Mouse (Mus musculus): ENCODE data around the gene Pttg1ip. TPM values are rescaled to one million over a fixed set of nuclear protein-coding genes. Genes with fewer than 3 reads are reported as not detected.

Pttg1ip gene
- total RNA-seq (2021): 10 to 100 TPM; 69.2 to 78.2 TPM
- long read RNA-seq, transcript Pttg1ip-201 (6 exons, 2,294 nt): major isoform, 76 of 95 reads
- long read RNA-seq, partial matches to known transcripts: 2 of 95 reads
- long read RNA-seq, other reads (novel, unspliced or antisense): 15 of 95 reads

DNA sequence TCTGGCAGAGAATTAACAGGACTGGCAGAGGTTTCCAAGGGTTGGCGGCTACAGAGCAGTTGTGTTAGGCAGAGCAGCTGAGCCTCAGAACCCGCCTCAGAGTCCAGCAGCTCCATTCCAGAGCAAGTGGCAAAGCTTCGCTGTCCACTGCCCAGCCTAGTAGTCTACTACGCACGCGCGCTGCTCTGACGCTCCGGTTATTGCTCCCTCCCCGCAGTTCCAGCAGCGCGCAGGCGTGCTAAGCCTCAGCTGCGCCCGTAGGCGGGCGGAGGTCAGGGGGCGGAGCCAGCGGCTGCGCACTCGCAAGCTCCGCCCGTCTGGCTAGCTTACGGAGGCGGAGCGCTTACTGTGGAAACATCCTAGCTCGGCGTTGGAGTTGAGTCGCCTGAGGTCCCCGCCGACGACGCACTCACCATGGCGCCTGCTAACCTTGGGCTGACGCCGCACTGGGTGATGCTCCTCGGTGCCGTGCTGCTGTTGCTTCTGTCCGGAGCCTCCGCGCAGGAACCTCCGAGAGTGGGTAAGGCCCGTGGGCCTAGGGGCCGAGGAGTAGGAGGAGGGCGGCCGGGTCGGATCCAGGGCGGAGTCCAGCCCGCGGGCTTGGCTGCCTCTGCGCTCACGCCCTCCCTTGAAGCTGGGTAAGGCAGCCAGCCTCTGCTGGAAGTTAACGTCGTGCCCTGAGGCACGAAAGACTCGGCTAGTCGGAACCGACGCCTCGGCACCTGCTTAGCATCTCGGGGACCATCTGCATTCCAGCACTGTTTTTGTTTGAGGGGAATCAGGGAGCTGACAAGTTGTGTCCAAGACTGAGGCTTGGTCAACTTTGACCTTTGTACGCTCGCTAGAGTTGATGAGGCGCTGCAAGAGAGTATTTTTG lies at the start of gene Pttg1ip:
Pttg1ip (plus strand) TSS at position 313 of the 877 bp plus-strand sequence.
- DNase-seq (ENCODE audit: low spot score in 2 of 2): peak; percentile 96

- no peak for DNase-seq (ENCODE audit: low spot score in 2 of 2)
These were observed 49.5 kb upstream of the Pttg1ip start for GRCm38 (mm10) chr10:77532020-77532413.

DNA sequence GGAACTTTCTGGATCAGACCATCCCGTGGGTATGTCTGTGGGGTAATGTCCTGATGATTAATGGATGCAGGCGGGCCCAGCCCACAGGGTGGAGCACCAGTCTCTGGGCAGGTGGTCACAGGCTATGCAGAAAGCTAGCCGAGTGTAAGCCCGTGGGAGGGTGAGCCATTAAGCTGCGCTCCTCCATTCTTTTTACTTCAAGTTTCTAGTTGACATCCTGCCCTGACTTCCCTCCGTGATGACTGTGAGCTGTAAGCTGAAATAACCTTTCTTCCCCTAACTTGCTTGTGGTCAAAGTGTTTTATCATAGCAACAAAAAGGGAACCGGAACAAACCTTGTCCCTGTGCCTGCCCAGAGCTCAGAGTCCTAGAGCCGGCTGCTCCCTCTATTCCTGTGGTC lies 44.8 kb upstream of the Pttg1ip start:
- DNase-seq (ENCODE audit: low spot score in 2 of 2): no peak

- DNase-seq (ENCODE audit: low spot score in 2 of 2): no peak
These were observed 44.0 kb upstream of the Pttg1ip start for GRCm38 (mm10) chr10:77537215-77538209.

GRCm38 (mm10) chr10:77539320-77539945 lies 42.1 kb upstream of the Pttg1ip start:
- no peak for DNase-seq (ENCODE audit: low spot score in 2 of 2)

DNA sequence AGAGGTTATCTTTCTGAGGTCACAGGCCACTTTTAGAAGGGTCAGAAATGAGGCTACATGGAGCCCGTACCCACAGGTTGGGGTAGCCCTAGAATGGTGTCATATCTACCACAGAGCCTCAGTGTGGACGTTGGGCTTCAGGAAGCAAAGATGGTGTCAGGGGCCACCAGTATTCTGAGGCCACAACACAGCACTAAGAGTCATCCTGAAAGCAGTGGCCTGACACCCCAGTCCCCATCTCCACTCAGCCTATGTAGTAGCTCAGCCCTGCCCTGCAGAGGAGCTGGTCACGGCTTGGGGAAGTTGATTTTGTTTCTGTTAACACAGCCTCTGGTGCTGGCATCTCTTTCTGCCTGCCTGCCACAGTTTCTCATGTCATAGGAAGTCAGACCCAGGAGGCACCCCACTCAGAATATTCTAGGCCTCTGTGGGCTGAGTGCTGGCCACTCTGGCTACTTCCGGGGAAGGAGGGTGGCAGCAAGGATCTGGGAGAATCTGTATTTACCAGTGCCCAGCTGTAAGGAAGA lies 40.9 kb upstream of the Pttg1ip start:
- no peak for DNase-seq (ENCODE audit: low spot score in 2 of 2)

DNA sequence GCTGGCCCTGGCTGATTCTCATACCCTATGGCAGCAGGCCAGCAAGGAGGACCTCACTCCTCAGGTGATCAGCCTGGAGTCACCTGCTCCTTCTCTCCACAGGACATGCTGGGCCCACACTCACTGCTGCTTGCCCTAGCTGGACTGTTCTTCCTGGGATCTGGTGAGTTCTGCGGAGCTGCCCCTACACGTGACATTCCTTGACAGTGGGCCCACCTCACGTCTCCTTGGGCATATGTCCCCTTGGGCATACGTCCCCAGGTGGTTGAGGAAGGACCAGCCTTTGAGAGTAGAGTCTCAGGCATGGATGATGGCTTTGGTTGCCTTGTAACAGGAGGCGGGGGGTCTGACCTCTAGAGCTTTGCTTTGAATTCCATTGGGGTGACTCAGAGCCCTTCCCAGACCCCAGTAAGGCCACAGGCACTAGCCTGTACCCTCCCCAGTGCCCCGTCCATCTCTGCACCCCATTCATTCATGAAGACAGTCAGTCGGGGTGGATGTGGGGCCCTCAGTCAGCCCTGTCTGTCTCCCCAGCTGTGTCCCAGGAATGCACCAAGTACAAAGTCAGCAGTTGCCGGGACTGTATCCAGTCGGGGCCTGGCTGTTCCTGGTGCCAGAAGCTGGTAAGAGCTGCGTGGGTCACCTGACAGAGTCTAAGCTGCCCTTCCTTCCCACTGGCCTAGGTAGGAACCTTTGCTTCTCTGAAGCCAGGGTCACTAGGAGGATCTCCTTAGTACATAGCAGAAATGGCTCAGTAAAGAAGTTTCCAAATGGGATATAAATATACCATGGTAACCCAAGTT lies 39.5 kb upstream of the Pttg1ip start:
- no peak for DNase-seq (ENCODE audit: low spot score in 2 of 2)

GRCm38 (mm10) chr10:77543226-77543625 lies 38.3 kb upstream of the Pttg1ip start:
- DNase-seq (ENCODE audit: low spot score in 2 of 2): no peak

DNA sequence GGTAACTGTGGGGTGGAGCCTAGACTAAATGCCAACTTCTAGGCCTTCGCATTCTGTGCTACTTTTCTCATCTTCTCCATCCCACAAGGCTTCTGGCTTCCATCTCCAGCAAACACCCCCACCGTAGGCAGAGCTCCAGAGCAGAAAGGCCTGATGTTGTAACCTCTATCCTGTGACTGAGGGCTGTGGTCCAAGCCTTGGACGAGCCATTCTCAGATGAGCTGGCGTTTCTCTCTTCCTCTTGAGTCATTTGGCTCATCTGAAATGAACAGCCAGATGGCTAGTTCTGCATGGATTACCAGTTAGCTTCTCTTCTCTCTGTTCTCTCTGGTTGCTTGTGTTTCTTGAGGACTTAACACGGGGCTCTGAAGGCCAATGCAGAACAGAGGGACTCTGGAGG lies 36.6 kb upstream of the Pttg1ip start:
- peak; percentile 64 to 72 for DNase-seq (ENCODE audit: low spot score in 2 of 2)

DNA sequence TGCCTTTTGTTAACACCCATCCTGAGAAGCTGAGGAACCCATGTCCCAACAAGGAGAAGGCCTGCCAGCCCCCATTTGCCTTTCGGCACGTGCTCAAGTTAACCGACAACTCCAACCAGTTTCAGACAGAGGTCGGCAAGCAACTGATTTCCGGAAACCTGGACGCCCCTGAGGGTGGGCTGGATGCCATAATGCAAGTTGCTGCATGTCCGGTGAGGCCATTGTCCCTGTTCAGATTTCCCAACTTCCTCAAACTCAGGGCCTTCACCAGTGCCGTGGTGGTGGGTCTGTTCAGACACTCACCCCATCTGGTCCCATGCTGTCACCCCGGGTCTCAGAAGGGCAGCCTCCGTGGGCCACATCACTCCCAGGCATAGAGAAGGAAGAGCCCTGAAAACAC lies 32.9 kb upstream of the Pttg1ip start:
- no peak for DNase-seq (ENCODE audit: low spot score in 2 of 2)

GRCm38 (mm10) chr10:77550874-77551273 lies 30.6 kb upstream of the Pttg1ip start:
- DNase-seq (ENCODE audit: low spot score in 2 of 2): no peak

- no peak for DNase-seq (ENCODE audit: low spot score in 2 of 2)
These were observed 29.4 kb upstream of the Pttg1ip start for GRCm38 (mm10) chr10:77552162-77552561.

GRCm38 (mm10) chr10:77553285-77553684 lies 28.2 kb upstream of the Pttg1ip start:
- no peak for DNase-seq (ENCODE audit: low spot score in 2 of 2)

DNA sequence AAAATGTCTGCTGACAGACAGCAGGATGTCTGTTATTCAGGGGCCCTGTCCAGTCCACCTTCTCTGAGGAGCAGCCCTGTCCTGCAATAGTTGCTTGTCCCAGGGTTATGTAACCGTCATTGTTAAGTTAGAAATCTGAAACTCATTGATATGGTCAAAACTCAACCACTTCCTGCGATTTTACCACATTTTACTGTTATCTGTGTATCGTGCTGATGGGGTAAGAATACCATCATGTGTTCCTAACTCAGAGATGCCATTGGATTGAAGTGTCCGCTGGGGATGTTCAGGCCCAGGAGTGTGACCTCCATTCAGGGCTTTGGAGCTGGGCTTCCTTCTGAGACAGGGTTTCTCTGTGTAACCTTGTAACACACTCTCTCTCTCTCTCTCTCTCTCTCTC lies 26.6 kb upstream of the Pttg1ip start:
- no peak for DNase-seq (ENCODE audit: low spot score in 2 of 2)

- peak; percentile 51 to 60 for DNase-seq (ENCODE audit: low spot score in 2 of 2)
These were observed 24.9 kb upstream of the Pttg1ip start for GRCm38 (mm10) chr10:77556631-77557030.

DNA sequence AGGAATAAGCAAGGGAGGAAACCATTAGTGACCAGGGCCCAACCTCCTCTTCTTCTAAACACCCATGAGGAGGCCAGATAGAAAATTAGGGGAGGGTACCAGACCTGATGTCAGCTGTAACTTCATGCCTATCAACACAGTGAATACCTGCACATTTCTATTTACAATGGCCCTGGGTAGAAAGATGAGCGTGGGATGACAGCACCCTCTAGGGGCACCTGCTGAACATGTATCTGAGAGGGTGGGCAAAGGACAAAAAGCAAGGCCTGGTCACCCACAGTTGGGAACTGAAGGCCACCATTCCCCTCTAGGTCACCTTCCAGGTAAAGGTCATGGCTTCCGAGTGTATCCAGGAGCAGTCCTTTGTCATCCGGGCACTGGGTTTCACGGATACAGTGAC lies 23.9 kb upstream of the Pttg1ip start:
- no peak for DNase-seq (ENCODE audit: low spot score in 2 of 2)

DNA sequence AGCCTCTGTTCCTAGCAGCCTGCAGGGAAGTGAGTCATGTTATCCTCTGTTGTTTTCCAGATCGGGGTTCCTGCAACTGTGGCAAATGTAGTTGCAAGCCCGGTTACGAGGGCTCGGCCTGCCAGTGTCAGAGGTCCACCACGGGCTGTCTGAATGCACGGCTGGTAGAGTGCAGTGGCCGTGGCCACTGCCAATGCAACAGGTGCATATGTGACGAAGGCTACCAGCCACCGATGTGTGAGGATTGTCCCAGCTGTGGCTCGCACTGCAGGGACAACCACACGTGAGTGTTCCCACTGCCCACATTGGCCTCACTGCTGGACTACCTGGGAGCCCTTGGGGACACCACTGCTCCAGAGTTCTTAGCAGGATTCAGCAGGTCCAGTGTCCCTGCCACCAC lies 21.4 kb upstream of the Pttg1ip start:
- DNase-seq (ENCODE audit: low spot score in 2 of 2): no peak

DNA sequence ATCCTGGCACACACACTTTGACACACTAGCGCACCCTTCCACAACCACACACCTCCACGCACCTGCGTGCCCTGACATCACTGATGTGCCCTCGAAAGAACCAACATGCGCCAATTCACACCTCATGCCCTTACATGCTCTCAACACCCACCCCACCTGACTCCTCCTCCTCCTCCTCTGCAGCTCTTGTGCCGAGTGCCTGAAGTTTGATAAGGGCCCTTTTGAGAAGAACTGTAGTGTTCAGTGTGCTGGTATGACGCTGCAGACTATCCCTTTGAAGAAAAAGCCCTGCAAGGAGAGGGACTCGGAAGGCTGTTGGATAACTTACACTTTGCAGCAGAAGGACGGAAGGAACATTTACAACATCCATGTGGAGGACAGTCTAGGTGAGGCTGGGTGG lies 20.7 kb upstream of the Pttg1ip start:
- no peak for DNase-seq (ENCODE audit: low spot score in 2 of 2)

- DNase-seq (ENCODE audit: low spot score in 2 of 2): no peak
These were observed 20.0 kb upstream of the Pttg1ip start for GRCm38 (mm10) chr10:77561508-77561907.

DNA sequence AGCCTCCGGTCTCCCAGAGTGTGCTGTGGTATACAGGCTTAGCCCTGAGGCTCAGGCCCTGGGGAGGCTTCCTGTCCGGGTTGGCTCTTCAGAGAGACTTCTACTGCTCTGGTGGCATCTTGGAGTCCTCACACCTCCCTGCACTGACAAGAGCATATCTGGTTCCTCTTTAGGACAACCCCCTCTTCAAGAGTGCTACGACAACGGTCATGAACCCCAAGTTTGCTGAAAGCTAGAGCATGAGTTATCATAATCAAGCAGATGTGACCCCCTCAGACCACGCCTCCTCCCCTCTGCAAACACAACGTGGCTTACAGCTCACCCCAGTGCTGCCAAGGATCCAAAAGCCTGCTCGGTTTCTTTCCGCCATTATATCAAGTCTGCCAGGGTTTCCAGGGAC lies 16.5 kb upstream of the Pttg1ip start:
- DNase-seq (ENCODE audit: low spot score in 2 of 2): no peak

Measured in layer of hippocampus, adult 18-20 months (tissue).